Mouse (Mus musculus): ENCODE results near the gene Syndig1. TPM values are rescaled to one million over a fixed set of nuclear protein-coding genes. Genes with fewer than 3 reads are reported as not detected.

Gene Syndig1
- total RNA-seq (2012; rRNA removed), result not detected in 2 replicates
- not detected for polyA plus RNA-seq (2012; ENCODE audit: insufficient read depth in 1 of 2, insufficient read length in 2 of 2, low read depth in 1 of 2, low replicate concordance in 2 of 2, missing spikeins in 1 of 2)

GRCm38 (mm10) chr2:149828911-149829310, at the start of gene Syndig1:
Gene Syndig1 (plus strand): TSS chr2:149829211.
- DNase-seq (ENCODE audit: low read depth, low spot score), result no peak
- Histone ChIP-seq H3K9ac (ENCODE audit: control insufficient read depth, low read depth, low read length, poor library complexity, severe bottlenecking) (no peak within 1 kb of the TSS), H3K9me3 (replicated peaks; ENCODE audit: insufficient read depth, low read length) (no peaks in the 10 kb centered on the region), H3K36me3 (ENCODE audit: control insufficient read depth in 1 of 2, insufficient read depth in 2 of 2, low read length in 2 of 2) (no peaks in the 10 kb centered on the region), H3K27ac (ENCODE audit: control insufficient read depth, low read depth, low read length) (no peak within 1 kb of the TSS), H3K27me3 (ENCODE audit: control insufficient read depth in 1 of 2, insufficient read depth in 2 of 2, low read length in 2 of 2) (no peaks in the 10 kb centered on the region), H3K4me1 (ENCODE audit: control insufficient read depth in 1 of 2, insufficient read depth in 2 of 2, low read length in 2 of 2) (no peaks in the 10 kb centered on the region), H3K79me2 (ENCODE audit: control insufficient read depth, insufficient read depth, low read length, poor library complexity) (no peaks in the 10 kb centered on the region), H3K4me3 (ENCODE audit: control insufficient read depth in 1 of 2, insufficient read depth in 1 of 2, low read depth in 2 of 2, low read length in 2 of 2) (no peak within 1 kb of the TSS)
- TF ChIP-seq MYC (IDR thresholded peaks at IDR 0.05; ENCODE audit: low read depth, low read length) (no peak), ZMIZ1 (IDR thresholded peaks at IDR 0.05; ENCODE audit: low read depth, low read length) (no peak), MXI1 (IDR thresholded peaks at IDR 0.05; ENCODE audit: low read depth, low read length) (no peak), RAD21 (IDR thresholded peaks at IDR 0.05; ENCODE audit: low read depth, low read length) (no peak), CTCF (IDR thresholded peaks at IDR 0.05 in 2 of 3, conservative IDR thresholded peaks at IDR 0.05 in 1 of 3; ENCODE audit: control insufficient read depth in 1 of 3, insufficient read depth in 1 of 3, low read depth in 2 of 3, low read length in 3 of 3, poor library complexity in 1 of 3, severe bottlenecking in 1 of 3) (no peak), POLR2A (IDR thresholded peaks at IDR 0.05; ENCODE audit: control insufficient read depth in 1 of 2, insufficient read depth in 1 of 2, low read depth in 1 of 2, low read length in 2 of 2, poor library complexity in 1 of 2) (no peak), ZC3H11A (IDR thresholded peaks at IDR 0.05; ENCODE audit: low read depth, low read length) (no peak), NRF1 (IDR thresholded peaks at IDR 0.05; ENCODE audit: insufficient read depth, low read depth, low read length, poor library complexity, severe bottlenecking) (no peak), TAL1 (IDR thresholded peaks at IDR 0.05; ENCODE audit: low read length) (no peak), MAX (IDR thresholded peaks at IDR 0.05; ENCODE audit: low read length) (no peak), GABPA (IDR thresholded peaks at IDR 0.05; ENCODE audit: low read depth, low read length) (no peak), CHD1 (IDR thresholded peaks at IDR 0.05; ENCODE audit: low read depth, low read length) (no peak)

GRCm38 (mm10) chr2:149798613-149799012, 30.4 kb upstream of the Syndig1 start:
- H3K9me3 ChIP-seq (replicated peaks; ENCODE audit: insufficient read depth, low read length), result no peaks in the 10 kb centered on the region
- no peaks in the 10 kb centered on the region for H3K4me1 ChIP-seq (ENCODE audit: control insufficient read depth in 1 of 2, insufficient read depth in 2 of 2, low read length in 2 of 2)
- TF ChIP-seq POLR2A (IDR thresholded peaks at IDR 0.05; ENCODE audit: control insufficient read depth in 1 of 2, insufficient read depth in 1 of 2, low read depth in 1 of 2, low read length in 2 of 2, poor library complexity in 1 of 2) (no peak), NELFE (IDR thresholded peaks at IDR 0.05; ENCODE audit: low read depth, low read length) (no peak), MEF2A (IDR thresholded peaks at IDR 0.05; ENCODE audit: extremely low read depth, insufficient replicate concordance, low read depth, low read length, poor library complexity, severe bottlenecking) (no peak), MAFK (IDR thresholded peaks at IDR 0.05; ENCODE audit: borderline replicate concordance, low read depth, low read length) (no peak), SIN3A (IDR thresholded peaks at IDR 0.05; ENCODE audit: low read length) (no peak), ZC3H11A (IDR thresholded peaks at IDR 0.05; ENCODE audit: low read depth, low read length) (no peak), TCF12 (IDR thresholded peaks at IDR 0.05; ENCODE audit: low read depth, low read length) (no peak), CHD1 (IDR thresholded peaks at IDR 0.05; ENCODE audit: low read depth, low read length) (no peak), USF2 (IDR thresholded peaks at IDR 0.05; ENCODE audit: borderline replicate concordance in 1 of 2, insufficient read depth in 1 of 2, low read depth in 1 of 2, low read length in 2 of 2) (no peak), SMC3 (IDR thresholded peaks at IDR 0.05; ENCODE audit: low read depth, low read length) (no peak), ZNF384 (IDR thresholded peaks at IDR 0.05; ENCODE audit: low read depth, low read length) (no peak), CTCF (IDR thresholded peaks at IDR 0.05 in 2 of 3, conservative IDR thresholded peaks at IDR 0.05 in 1 of 3; ENCODE audit: control insufficient read depth in 1 of 3, insufficient read depth in 1 of 3, low read depth in 2 of 3, low read length in 3 of 3, poor library complexity in 1 of 3, severe bottlenecking in 1 of 3) (no peak)
- H3K4me3 ChIP-seq (ENCODE audit: control insufficient read depth in 1 of 2, insufficient read depth in 1 of 2, low read depth in 2 of 2, low read length in 2 of 2), result no peak overlapping the region
- no peak overlapping the region for H3K27ac ChIP-seq (ENCODE audit: control insufficient read depth, low read depth, low read length)
- H3K9ac ChIP-seq (ENCODE audit: control insufficient read depth, low read depth, low read length, poor library complexity, severe bottlenecking), result no peak overlapping the region
- no peaks in the 10 kb centered on the region for H3K79me2 ChIP-seq (ENCODE audit: control insufficient read depth, insufficient read depth, low read length, poor library complexity)
- no peaks in the 10 kb centered on the region for H3K36me3 ChIP-seq (ENCODE audit: control insufficient read depth in 1 of 2, insufficient read depth in 2 of 2, low read length in 2 of 2)
- H3K27me3 ChIP-seq (ENCODE audit: control insufficient read depth in 1 of 2, insufficient read depth in 2 of 2, low read length in 2 of 2), result no peaks in the 10 kb centered on the region
- DNase-seq (ENCODE audit: low read depth, low spot score), result no peak
